Mouse (Mus musculus): ENCODE results near the gene Gm6358. TPM values are rescaled to one million over a fixed set of nuclear protein-coding genes. Genes with fewer than 3 reads are reported as not detected.

Gene Gm6358
- polyA plus RNA-seq (2015; fragmentation: Nextera tagmentation; extraction: Ambion mirVana), result not detected in 2 replicates

GRCm38 (mm10) chr16:89140551-89140950, at the start of gene Gm6358:
TSS of gene Gm6358 (plus strand) at chr16:89140851.

GRCm38 (mm10) chr16:89150786-89151185, 10.1 kb downstream of the Gm6358 start, which contains the start of gene Gm10061:
TSS of gene Gm10061 (plus strand) at chr16:89151086.

GRCm38 (mm10) chr16:89157652-89158051, 17.0 kb downstream of the Gm6358 start, which contains the start of gene Gm9789:
TSS of gene Gm9789 (plus strand) at chr16:89157952.

GRCm38 (mm10) chr16:89169190-89169589, 28.5 kb downstream of the Gm6358 start, which contains the start of gene Gm7735:
TSS of gene Gm7735 (plus strand) at chr16:89169490.

GRCm38 (mm10) chr16:89174435-89174834, 33.8 kb downstream of the Gm6358 start, which contains the start of gene 1110057P08Rik:
TSS of gene 1110057P08Rik (plus strand) at chr16:89174735.

Other genes starting within 250 kb of the Gm6358 start
- not detected in 2 replicates for gene Krtap19-5, start 244.4 kb upstream of the Gm6358 start, polyA plus RNA-seq (2015; fragmentation: Nextera tagmentation; extraction: Ambion mirVana)
- not detected in 2 replicates for gene Krtap19-9b, start 208.6 kb upstream of the Gm6358 start, polyA plus RNA-seq (2015; fragmentation: Nextera tagmentation; extraction: Ambion mirVana)
- not detected in 2 replicates for gene Krtap16-3, start 178.0 kb upstream of the Gm6358 start, polyA plus RNA-seq (2015; fragmentation: Nextera tagmentation; extraction: Ambion mirVana)
- not detected in 2 replicates for gene Krtap22-2, start 130.1 kb upstream of the Gm6358 start, polyA plus RNA-seq (2015; fragmentation: Nextera tagmentation; extraction: Ambion mirVana)
- gene Gm10229, start 125.6 kb upstream of the Gm6358 start, polyA plus RNA-seq (2015; fragmentation: Nextera tagmentation; extraction: Ambion mirVana), result not detected in 2 replicates
- not detected in 2 replicates for gene Krtap6-1, start 109.2 kb upstream of the Gm6358 start, polyA plus RNA-seq (2015; fragmentation: Nextera tagmentation; extraction: Ambion mirVana)
- gene Gm10228, start 99.4 kb upstream of the Gm6358 start, polyA plus RNA-seq (2015; fragmentation: Nextera tagmentation; extraction: Ambion mirVana), result not detected in 2 replicates
- not detected in 2 replicates for gene Krtap6-5, start 93.0 kb upstream of the Gm6358 start, polyA plus RNA-seq (2015; fragmentation: Nextera tagmentation; extraction: Ambion mirVana)
- gene 1110025L11Rik, start 76.8 kb upstream of the Gm6358 start, polyA plus RNA-seq (2015; fragmentation: Nextera tagmentation; extraction: Ambion mirVana), result not detected in 2 replicates
- not detected in 2 replicates for gene Krtap6-3, start 56.8 kb upstream of the Gm6358 start, polyA plus RNA-seq (2015; fragmentation: Nextera tagmentation; extraction: Ambion mirVana)
- not detected in 2 replicates for gene Gm10061, start 10.2 kb downstream of the Gm6358 start, polyA plus RNA-seq (2015; fragmentation: Nextera tagmentation; extraction: Ambion mirVana)
- not detected in 2 replicates for gene Gm9789, start 17.1 kb downstream of the Gm6358 start, polyA plus RNA-seq (2015; fragmentation: Nextera tagmentation; extraction: Ambion mirVana)
- gene Gm7735, start 28.6 kb downstream of the Gm6358 start, polyA plus RNA-seq (2015; fragmentation: Nextera tagmentation; extraction: Ambion mirVana), result not detected in 2 replicates
- not detected in 2 replicates for gene 1110057P08Rik, start 33.9 kb downstream of the Gm6358 start, polyA plus RNA-seq (2015; fragmentation: Nextera tagmentation; extraction: Ambion mirVana)
- gene Krtap20-2, start 65.0 kb downstream of the Gm6358 start, polyA plus RNA-seq (2015; fragmentation: Nextera tagmentation; extraction: Ambion mirVana), result not detected in 2 replicates

All from spleen, postnatal 0 days (tissue).